11 mouse cellular contexts compared by ENCODE assay signal in the genomic region with DNA sequence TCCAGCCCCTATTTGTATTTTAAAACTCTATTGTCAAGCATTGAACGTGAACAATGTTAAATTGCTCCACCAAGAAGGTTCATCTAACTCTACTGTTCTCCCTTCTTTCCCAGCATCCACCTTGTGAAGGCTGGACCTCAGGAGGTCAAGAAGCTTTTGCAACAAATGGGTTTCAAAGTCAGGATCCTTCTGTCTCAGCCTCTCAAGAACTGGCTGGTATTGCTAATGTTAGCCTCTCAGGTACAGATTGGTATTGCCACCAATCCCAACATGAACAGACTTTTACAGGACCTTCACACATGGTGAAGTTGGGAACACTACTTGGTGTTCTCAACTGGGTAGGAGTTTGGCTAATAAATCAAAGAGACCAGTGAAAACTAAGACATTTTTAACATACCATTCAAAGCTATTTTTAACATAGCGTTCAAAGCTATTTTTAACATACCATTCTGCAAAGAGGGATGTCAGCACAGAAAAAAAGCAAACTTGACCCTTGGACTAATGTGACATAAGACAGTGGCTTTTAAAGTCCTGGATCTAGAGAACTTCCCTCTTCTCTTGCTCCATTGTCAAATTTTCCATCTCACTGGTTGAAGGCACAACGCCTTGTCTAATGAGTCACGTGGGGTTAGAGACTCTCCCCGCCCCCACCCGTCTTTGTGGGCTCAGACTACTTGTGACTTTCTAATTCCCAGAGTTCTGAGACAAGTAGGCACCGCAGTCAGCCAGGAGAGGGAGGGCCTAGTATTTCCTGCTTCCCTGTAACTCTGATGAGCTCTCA. TPM values are rescaled to one million over a fixed set of nuclear protein-coding genes. Genes with fewer than 3 reads are reported as not detected.
DNase-seq lines count a peak whose midpoint lies in the region; ATAC-seq and TF ChIP-seq lines count a peak whose summit lies in the region.
"Had no signal": no experiment of that assay in that cellular context is flagged by ENCODE, and none has a peak within 500 bp of the region (broad histone marks: within the 10 kb centered on the region; RNA-seq: fewer than 3 reads in every experiment).

No protein-coding gene starts in this region.

- H3K27me3 ChIP-seq in lung, embryonic 14.5 days (ENCODE audit: insufficient read depth, low read length) = no peaks in the 10 kb centered on the region
- H3K27me3 ChIP-seq in stomach, embryonic 16.5 days (ENCODE audit: control insufficient read depth, insufficient read depth, low read length) = no peaks in the 10 kb centered on the region
- H3K27me3 ChIP-seq: limb, embryonic 15.5 days had no signal

- WGBS in lung, adult 2 months = 33% methylated on average over 7 of the region's 7 CpGs
- WGBS in lung, embryonic 14.5 days = 44% methylated on average over 7 of the region's 7 CpGs
- 45% methylated on average over 7 of the region's 7 CpGs for WGBS in stomach, embryonic 16.5 days

- TF ChIP-seq CTCF in gastrocnemius, adult 2 months (IDR thresholded peaks at IDR 0.05) = no peak
- TF ChIP-seq CTCF in lung, adult 2 months (IDR thresholded peaks at IDR 0.05; ENCODE audit: insufficient read depth, low read length) = no peak
- no peak for TF ChIP-seq CTCF in lung, embryonic 14.5 days (IDR thresholded peaks at IDR 0.05; ENCODE audit: low read depth)

- no peaks in the 10 kb centered on the region for H3K9me3 ChIP-seq in lung, embryonic 14.5 days (ENCODE audit: low read depth, low read length)
- H3K9me3 ChIP-seq in stomach, embryonic 16.5 days (replicated peaks; ENCODE audit: control insufficient read depth, low read length) = no peaks in the 10 kb centered on the region
- H3K9me3 ChIP-seq: limb, embryonic 15.5 days had no signal

- peaks cover 8% of the 10 kb centered on the region for H3K4me1 ChIP-seq in lung, adult 2 months (ENCODE audit: control insufficient read depth, insufficient read depth, low read length)
- H3K4me1 ChIP-seq in lung, embryonic 14.5 days (ENCODE audit: insufficient read depth) = peaks cover 3% of the 10 kb centered on the region; the same call in 1 of the 2 replicates
- no peaks in the 10 kb centered on the region for H3K4me1 ChIP-seq in stomach, embryonic 16.5 days (ENCODE audit: control insufficient read depth, insufficient read depth, low read length)
- H3K4me1 ChIP-seq: limb, embryonic 15.5 days had no signal

- no peak for TF ChIP-seq POLR2A in lung, adult 2 months (IDR thresholded peaks at IDR 0.05; ENCODE audit: borderline replicate concordance, extremely low read depth, low read depth, low read length)

- peak; percentile 33 for DNase-seq in gastrocnemius, adult 2 months
- no peak for DNase-seq in gastrocnemius, postnatal 10 days
- DNase-seq in lung, adult 18-20 months = peak; percentile 40 to 62
- DNase-seq in lung, adult 2 months = no peak
- DNase-seq in lung, embryonic 14.5 days = peak; percentile 20
- no peak for DNase-seq in right cerebral cortex, postnatal 10 days (ENCODE audit: low spot score in 2 of 2)
- no peak for DNase-seq in adrenal gland, postnatal 25 days
- DNase-seq: cerebellum, adult 9-11 months; right cerebral cortex, adult 18-20 months had no signal

- no peaks in the 10 kb centered on the region for H3K36me3 ChIP-seq in lung, embryonic 14.5 days (ENCODE audit: insufficient read depth)
- H3K36me3 ChIP-seq in stomach, embryonic 16.5 days (ENCODE audit: control insufficient read depth, insufficient read depth, low read length) = no peaks in the 10 kb centered on the region
- H3K36me3 ChIP-seq: limb, embryonic 15.5 days had no signal

- no peak overlapping the region for H3K4me3 ChIP-seq in gastrocnemius, adult 2 months
- H3K4me3 ChIP-seq in lung, adult 2 months (replicated peaks; ENCODE audit: extremely low read depth, low read depth, low read length) = no peak overlapping the region
- H3K4me3 ChIP-seq in lung, embryonic 14.5 days (ENCODE audit: low read depth, low read length) = no peak overlapping the region
- H3K4me3 ChIP-seq in stomach, embryonic 16.5 days (replicated peaks; ENCODE audit: low read length) = no peak overlapping the region
- H3K4me3 ChIP-seq: limb, embryonic 15.5 days had no signal

- no peak overlapping the region for H3K9ac ChIP-seq in lung, embryonic 14.5 days
- no peak overlapping the region for H3K9ac ChIP-seq in stomach, embryonic 16.5 days (ENCODE audit: low read length)
- H3K9ac ChIP-seq: limb, embryonic 15.5 days had no signal

- intact Hi-C loops in gastrocnemius, adult 2 months (cut with DNase I) = no loop called here

- no peak for ATAC-seq in lung, embryonic 14.5 days (ENCODE audit: insufficient read depth)
- ATAC-seq in stomach, embryonic 16.5 days (ENCODE audit: insufficient read depth, low FRiP score) = 0 out of 2 replicates have a peak, but pooled peaks have one; percentile 21

- peak overlapping the region; percentile 52; the same call in 1 of the 2 replicates for H3K27ac ChIP-seq in gastrocnemius, adult 2 months
- H3K27ac ChIP-seq in lung, embryonic 14.5 days (ENCODE audit: low read depth) = 0 out of 2 replicates have a peak overlapping the region, but pooled peaks have one; percentile 6
- no peak overlapping the region for H3K27ac ChIP-seq in stomach, embryonic 16.5 days (ENCODE audit: low read length)
- H3K27ac ChIP-seq: limb, embryonic 15.5 days had no signal

- no peak overlapping the region for H3K4me2 ChIP-seq in lung, embryonic 14.5 days
- H3K4me2 ChIP-seq in stomach, embryonic 16.5 days (ENCODE audit: low read depth, low read length) = no peak overlapping the region
- H3K4me2 ChIP-seq: limb, embryonic 15.5 days had no signal

RNA-seq across cellular contexts. Expression of gene Tal2, which starts 19.6 kb away (rescaled TPM):
- 1 to 10 TPM in 1 of 2 experiments, under 1 TPM in 1; 0.54 to 1.1 TPM for total RNA-seq in gastrocnemius, adult 2 months (2021)
- under 1 TPM; 0.79 to 0.80 TPM for total RNA-seq in gastrocnemius, postnatal 10 days (2021)
- 0.05 TPM in 1 of 2 replicates, not detected in the other for polyA plus RNA-seq in lung, adult 2 months (2012; rRNA removed)
- 0.22 and 0.28 TPM in 2 replicates for polyA plus RNA-seq in lung, embryonic 14.5 days (2014; fragmentation: Nextera tagmentation; extraction: Ambion mirVana)
- 0.12 TPM in 1 of 2 replicates, not detected in the other for polyA plus RNA-seq in stomach, embryonic 16.5 days (2015; fragmentation: Nextera tagmentation; extraction: Ambion mirVana)
- total RNA-seq in adrenal gland, postnatal 25 days (2021) = not detected in 2 replicates

RNA-seq across cellular contexts. Expression of gene Tmem38b, which starts 26.8 kb away (rescaled TPM):
- 10 to 100 TPM; 58.6 to 69.6 TPM for total RNA-seq in gastrocnemius, adult 2 months (2021)
- 10 to 100 TPM; 53.6 to 56.6 TPM for total RNA-seq in gastrocnemius, postnatal 10 days (2021)
- polyA plus RNA-seq in lung, adult 2 months (2012; rRNA removed) = 8.6 and 9.7 TPM in 2 replicates
- 8.0 and 9.4 TPM in 2 replicates for polyA plus RNA-seq in lung, embryonic 14.5 days (2014; fragmentation: Nextera tagmentation; extraction: Ambion mirVana)
- polyA plus RNA-seq in stomach, embryonic 16.5 days (2015; fragmentation: Nextera tagmentation; extraction: Ambion mirVana) = 10.7 and 13.8 TPM in 2 replicates
- total RNA-seq in adrenal gland, postnatal 25 days (2021) = 23.2 and 30.8 TPM in 2 replicates

Comparison
In these comparisons a context has a peak if more than half of its experiments do, and no peak if none do; other contexts are left out.
1. DNase-seq: peak in gastrocnemius, adult 2 months (single experiment), lung, adult 18-20 months (2 of 2) and lung, embryonic 14.5 days (single experiment); none in gastrocnemius, postnatal 10 days (single experiment), lung, adult 2 months (single experiment), right cerebral cortex, postnatal 10 days (0 of 2) and adrenal gland, postnatal 25 days (single experiment).